Mouse (Mus musculus) MEL (cell line): ENCODE measurements around the gene Tmprss6. TPM values are rescaled to one million over a fixed set of nuclear protein-coding genes. Genes with fewer than 3 reads are reported as not detected.
A peak's percentile ranks its signal among the peaks of the same experiment; 100 is the strongest.

Experiments
- DNase-seq: peaks from one replicate; pipeline ENCODE4 v3.0.0; 2011; ENCODE audit warnings: low read depth, low spot score
- H3K27ac ChIP-seq: 2 replicates; pipeline ENCODE4 v1.5.1; 2012; ENCODE audit warnings: low read depth, mild to moderate bottlenecking, control low read depth, low read length, moderate library complexity; ENCODE audit not compliant: control insufficient read depth
- H3K27me3 ChIP-seq, 2 experiments: fragments of 150-350 bp in 1 of 2; sonication (generic) in 1 of 2; 2 replicates each; pipeline ENCODE4 v1.6.1; 2012; ENCODE audit warnings: low read length in 2 of 2, mild to moderate bottlenecking in 2 of 2, improper control_type of control experiment in 1 of 2, moderate library complexity in 1 of 2; ENCODE audit not compliant: insufficient read depth in 2 of 2, control insufficient read depth in 1 of 2
- H3K36me3 ChIP-seq, 2 experiments: 2 replicates each; pipeline ENCODE4 v1.6.1; 2012 to 2014; ENCODE audit warnings: low read length in 2 of 2, improper control_type of control experiment in 1 of 2, inconsistent platforms in 1 of 2, mild to moderate bottlenecking in 1 of 2; ENCODE audit not compliant: insufficient read depth in 2 of 2, control insufficient read depth in 1 of 2
- H3K4me1 ChIP-seq, 2 experiments: fragments of 150-350 bp in 1 of 2; sonication (generic) in 1 of 2; 2 replicates each; pipeline ENCODE4 v1.6.1; 2012; ENCODE audit warnings: low read length in 2 of 2, improper control_type of control experiment in 1 of 2, mild to moderate bottlenecking in 1 of 2; ENCODE audit not compliant: insufficient read depth in 2 of 2, control insufficient read depth in 1 of 2
- H3K4me3 ChIP-seq, 2 experiments: fragments of 150-350 bp in 1 of 2; sonication (generic) in 1 of 2; 2 replicates each; pipeline ENCODE4 v1.5.1; 2012; ENCODE audit warnings: low read depth in 2 of 2, low read length in 2 of 2, mild to moderate bottlenecking in 2 of 2, moderate library complexity in 2 of 2, control low read depth in 1 of 2, improper control_type of control experiment in 1 of 2; ENCODE audit not compliant: control insufficient read depth in 1 of 2, insufficient read depth in 1 of 2
- H3K79me2 ChIP-seq: 2 replicates; pipeline ENCODE4 v1.6.1; 2012; ENCODE audit warnings: mild to moderate bottlenecking, low read length, moderate library complexity; ENCODE audit not compliant: control insufficient read depth, poor library complexity, insufficient read depth
- H3K9ac ChIP-seq: 2 replicates; pipeline ENCODE4 v1.6.1; 2012; ENCODE audit warnings: low read depth, mild to moderate bottlenecking, control low read depth, low read length, moderate library complexity; ENCODE audit not compliant: control insufficient read depth, poor library complexity, severe bottlenecking
- H3K9me3 ChIP-seq: fragments of 150-350 bp; sonication (generic); replicated peaks from 2 replicates; pipeline ENCODE4 v1.6.1; 2012; ENCODE audit warnings: mild to moderate bottlenecking, low read length, improper control_type of control experiment, moderate library complexity; ENCODE audit not compliant: insufficient read depth
- BHLHE40 ChIP-seq: IDR thresholded peaks from 2 replicates; pipeline ENCODE4 v1.6.1; 2012; ENCODE audit warnings: low read depth, mild to moderate bottlenecking, inconsistent platforms, low read length, improper control_type of control experiment, borderline replicate concordance
- CHD1 ChIP-seq: IDR thresholded peaks from 2 replicates; pipeline ENCODE4 v1.6.1; 2012; ENCODE audit warnings: low read depth, mild to moderate bottlenecking, inconsistent platforms, low read length, improper control_type of control experiment
- CHD2 ChIP-seq: IDR thresholded peaks from 2 replicates; pipeline ENCODE4 v1.6.1; 2011; ENCODE audit warnings: low read length, improper control_type of control experiment
- CTCF ChIP-seq, 3 experiments: IDR thresholded peaks in 2 of 3; conservative IDR thresholded peaks in 1 of 3; 2 replicates each; pipeline ENCODE4 v1.5.1; 2011 to 2012; ENCODE audit warnings: low read length in 3 of 3, low read depth in 2 of 3, mild to moderate bottlenecking in 2 of 3, improper control_type of control experiment in 1 of 3, inconsistent platforms in 1 of 3, mixed read lengths in 1 of 3, moderate library complexity in 1 of 3; ENCODE audit not compliant: control insufficient read depth in 1 of 3, insufficient read depth in 1 of 3, poor library complexity in 1 of 3, severe bottlenecking in 1 of 3
- E2F4 ChIP-seq: IDR thresholded peaks from 2 replicates; pipeline ENCODE4 v1.6.1; 2011; ENCODE audit warnings: low read depth, low read length, improper control_type of control experiment, borderline replicate concordance
- ELF1 ChIP-seq: IDR thresholded peaks from 2 replicates; pipeline ENCODE4 v1.6.1; 2014; ENCODE audit warnings: low read depth, mild to moderate bottlenecking, inconsistent platforms, low read length, improper control_type of control experiment, moderate library complexity
- EP300 ChIP-seq, 2 experiments: IDR thresholded peaks; 2 replicates each; pipeline ENCODE4 v1.6.1; 2011; ENCODE audit warnings: improper control_type of control experiment in 2 of 2, low read length in 2 of 2, low read depth in 1 of 2, mild to moderate bottlenecking in 1 of 2
- ETS1 ChIP-seq: IDR thresholded peaks from 2 replicates; pipeline ENCODE4 v1.6.1; 2012; ENCODE audit warnings: low read depth, mild to moderate bottlenecking, inconsistent platforms, low read length, improper control_type of control experiment, moderate library complexity
- GABPA ChIP-seq: IDR thresholded peaks from 2 replicates; pipeline ENCODE4 v1.6.1; 2012; ENCODE audit warnings: low read depth, mild to moderate bottlenecking, inconsistent platforms, low read length, improper control_type of control experiment, moderate library complexity
- HCFC1 ChIP-seq: IDR thresholded peaks from 2 replicates; pipeline ENCODE4 v1.6.1; 2012; ENCODE audit warnings: low read depth, mild to moderate bottlenecking, inconsistent platforms, low read length, improper control_type of control experiment, moderate library complexity
- KAT2A ChIP-seq: conservative IDR thresholded peaks from 2 replicates; pipeline ENCODE4 v1.6.1; 2012; ENCODE audit warnings: low read depth, low read length, improper control_type of control experiment, inconsistent platforms
- MAFK ChIP-seq: IDR thresholded peaks from 2 replicates; pipeline ENCODE4 v1.6.1; 2011; ENCODE audit warnings: low read depth, mild to moderate bottlenecking, low read length, improper control_type of control experiment, borderline replicate concordance
- MAX ChIP-seq: IDR thresholded peaks from 2 replicates; pipeline ENCODE4 v1.6.1; 2011; ENCODE audit warnings: low read length, improper control_type of control experiment
- MAZ ChIP-seq: IDR thresholded peaks from 2 replicates; pipeline ENCODE4 v1.6.1; 2012; ENCODE audit warnings: low read depth, mild to moderate bottlenecking, inconsistent platforms, low read length, improper control_type of control experiment
- MEF2A ChIP-seq: IDR thresholded peaks from 2 replicates; pipeline ENCODE4 v1.6.1; 2014; ENCODE audit warnings: low read depth, mild to moderate bottlenecking, inconsistent platforms, low read length, improper control_type of control experiment; ENCODE audit not compliant: poor library complexity, insufficient replicate concordance, severe bottlenecking; ENCODE audit errors: extremely low read depth
- MXI1 ChIP-seq: IDR thresholded peaks from 2 replicates; pipeline ENCODE4 v1.6.1; 2011; ENCODE audit warnings: mild to moderate bottlenecking, low read depth, low read length, improper control_type of control experiment
- MYB ChIP-seq: IDR thresholded peaks from 2 replicates; pipeline ENCODE4 v1.6.1; 2011; ENCODE audit warnings: mild to moderate bottlenecking, low read depth, low read length, improper control_type of control experiment
- MYC ChIP-seq: IDR thresholded peaks from 2 replicates; pipeline ENCODE4 v1.6.1; 2011; ENCODE audit warnings: low read depth, mild to moderate bottlenecking, low read length, improper control_type of control experiment, moderate library complexity
- NELFE ChIP-seq: IDR thresholded peaks from 2 replicates; pipeline ENCODE4 v1.6.1; 2011; ENCODE audit warnings: low read depth, low read length, improper control_type of control experiment
- NRF1 ChIP-seq: IDR thresholded peaks from 2 replicates; pipeline ENCODE4 v1.6.1; 2014; ENCODE audit warnings: low read depth, mild to moderate bottlenecking, inconsistent platforms, low read length, improper control_type of control experiment, moderate library complexity; ENCODE audit not compliant: poor library complexity, insufficient read depth, severe bottlenecking
- POLR2A ChIP-seq, 2 experiments: IDR thresholded peaks; 2 replicates each; pipeline ENCODE4 v1.6.1; 2011 to 2012; ENCODE audit warnings: low read length in 2 of 2, mild to moderate bottlenecking in 2 of 2, control low read depth in 1 of 2, improper control_type of control experiment in 1 of 2, low read depth in 1 of 2, moderate library complexity in 1 of 2; ENCODE audit not compliant: control insufficient read depth in 1 of 2, insufficient read depth in 1 of 2, poor library complexity in 1 of 2
- POLR2AphosphoS2 ChIP-seq: IDR thresholded peaks from 2 replicates; pipeline ENCODE4 v1.6.1; 2011; ENCODE audit warnings: low read length, improper control_type of control experiment
- POLR2AphosphoS5 ChIP-seq: IDR thresholded peaks from 2 replicates; pipeline ENCODE4 v1.6.1; 2012; ENCODE audit warnings: low read depth, borderline replicate concordance, mild to moderate bottlenecking, inconsistent platforms, low read length, moderate library complexity, mixed read lengths
- RAD21 ChIP-seq: IDR thresholded peaks from 2 replicates; pipeline ENCODE4 v1.6.1; 2011; ENCODE audit warnings: mild to moderate bottlenecking, low read depth, low read length, improper control_type of control experiment
- RCOR1 ChIP-seq: IDR thresholded peaks from 2 replicates; pipeline ENCODE4 v1.6.1; 2012; ENCODE audit warnings: low read depth, mild to moderate bottlenecking, inconsistent platforms, low read length, improper control_type of control experiment
- TAL1 ChIP-seq: IDR thresholded peaks from 2 replicates; pipeline ENCODE4 v1.6.1; 2012; ENCODE audit warnings: mild to moderate bottlenecking, inconsistent platforms, low read length, moderate library complexity, mixed read lengths
- UBTF ChIP-seq: IDR thresholded peaks from 2 replicates; pipeline ENCODE4 v1.6.1; 2012; ENCODE audit warnings: low read depth, mild to moderate bottlenecking, inconsistent platforms, low read length, improper control_type of control experiment, moderate library complexity, borderline replicate concordance; ENCODE audit not compliant: insufficient read depth
- USF1 ChIP-seq: IDR thresholded peaks from 2 replicates; pipeline ENCODE4 v1.6.1; 2014; ENCODE audit warnings: low read depth, mild to moderate bottlenecking, inconsistent platforms, low read length, improper control_type of control experiment, moderate library complexity
- ZC3H11A ChIP-seq: IDR thresholded peaks from 2 replicates; pipeline ENCODE4 v1.6.1; 2012; ENCODE audit warnings: low read depth, mild to moderate bottlenecking, inconsistent platforms, low read length, improper control_type of control experiment
- ZKSCAN1 ChIP-seq: IDR thresholded peaks from 2 replicates; pipeline ENCODE4 v1.6.1; 2012; ENCODE audit warnings: low read depth, mild to moderate bottlenecking, inconsistent platforms, low read length, improper control_type of control experiment, moderate library complexity
- ZMIZ1 ChIP-seq: IDR thresholded peaks from 2 replicates; pipeline ENCODE4 v1.6.1; 2012; ENCODE audit warnings: low read depth, mild to moderate bottlenecking, inconsistent platforms, low read length, improper control_type of control experiment, moderate library complexity
- ZNF384 ChIP-seq: IDR thresholded peaks from 2 replicates; pipeline ENCODE4 v1.6.1; 2012; ENCODE audit warnings: low read depth, mild to moderate bottlenecking, inconsistent platforms, low read length, improper control_type of control experiment
- polyA plus RNA-seq, 2 experiments: library from polyadenylated mRNA; stranded (reverse) in 1 of 2; unstranded in 1 of 2; fragments of >175 nt in 1 of 2; fragments of >200 nt in 1 of 2; gene quantifications; 2 replicates each; pipeline versions ENCODE4 v1.2.1 to v1.2.4; 2012; ENCODE audit warnings: low replicate concordance in 2 of 2, low read depth in 1 of 2; ENCODE audit not compliant: insufficient read length in 2 of 2, insufficient read depth in 1 of 2, missing spikeins in 1 of 2
- total RNA-seq: library from RNA; depleted of rRNA; stranded (reverse); fragments of 300-350 nt; gene quantifications from 2 replicates; pipeline ENCODE4 v1.2.3, GENCODE M21; 2012

Tmprss6 gene
- total and polyA plus RNA-seq, 3 experiments = 0.11 to 0.12 TPM; not detected in 1

DNA sequence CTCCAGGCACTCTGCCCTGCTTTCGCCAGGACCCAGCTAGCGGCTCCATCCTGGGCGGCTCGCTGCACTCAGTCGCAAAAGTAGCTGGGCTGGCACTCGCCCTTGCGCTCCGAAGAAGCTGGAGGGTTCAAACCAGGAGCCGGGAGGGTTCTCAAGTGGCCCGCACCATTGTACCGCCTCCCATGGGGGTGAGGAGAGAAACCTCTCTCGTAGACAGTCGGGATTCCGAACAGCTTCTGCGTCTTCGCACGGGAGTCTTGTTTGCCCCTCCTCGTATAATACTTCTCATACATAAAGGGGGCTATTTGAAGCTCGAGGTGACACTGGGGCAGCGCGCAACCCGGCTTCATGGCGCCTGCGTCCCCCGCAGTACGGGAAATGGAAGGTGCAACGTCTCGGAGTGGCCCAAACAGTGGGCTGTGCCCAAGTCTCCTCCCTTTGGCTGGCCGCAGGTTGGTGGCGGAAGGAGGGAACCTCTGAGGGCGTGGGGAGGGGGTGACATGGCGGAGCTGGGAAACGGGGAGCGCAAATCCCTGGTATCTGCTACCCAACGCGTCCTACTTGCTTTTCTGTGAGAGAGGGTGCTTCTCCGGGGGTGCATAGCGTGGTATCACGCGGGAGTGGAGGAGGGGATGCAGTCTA, 62.0 kb downstream of the Tmprss6 start, which contains the start of gene Mpst (continued):
- TF ChIP-seq ELF1 = peak; percentile 40; the same call in 1 of the 2 replicates

DNA sequence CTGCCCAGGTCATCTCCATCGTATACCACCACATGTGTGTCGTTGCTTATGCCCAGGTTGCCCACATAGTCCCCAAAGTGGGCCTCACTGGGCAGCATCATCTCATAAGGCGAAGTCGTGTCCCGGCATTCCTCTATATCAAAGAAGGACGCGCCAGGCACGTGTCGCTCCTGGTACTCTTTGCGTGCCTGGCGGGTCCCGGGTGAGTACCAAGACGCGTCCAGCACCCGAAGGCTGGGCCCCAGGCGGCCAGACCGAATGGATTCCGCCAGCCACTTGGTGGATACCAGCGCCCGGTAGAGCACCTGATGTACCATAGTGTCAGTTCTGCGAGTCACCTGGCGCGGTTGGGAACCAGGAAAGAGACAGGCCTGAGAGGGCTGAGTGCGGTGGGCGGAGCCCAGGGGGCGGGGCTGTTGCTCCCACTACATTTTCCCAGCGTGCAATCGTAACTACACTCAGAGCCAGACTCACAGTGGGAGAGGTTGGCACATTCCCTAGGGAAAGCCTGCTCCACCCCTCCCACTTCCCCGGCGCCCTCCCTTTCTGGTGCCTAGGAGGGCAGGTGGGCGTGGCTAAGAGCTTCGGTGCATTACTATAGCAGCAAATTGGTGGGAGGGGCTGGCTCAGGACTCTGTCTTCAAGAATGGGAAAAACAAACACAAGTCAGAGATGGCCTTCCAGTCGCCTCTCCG, 62.8 kb downstream of the Tmprss6 start, which contains the start of gene Tst:
Gene Tst (minus strand): TSS at position 391 of the 695 bp plus-strand sequence.
- Histone ChIP-seq H3K27ac (peak within 1 kb of the TSS; percentile 96), H3K27me3 (no peaks in the 10 kb centered on the region), H3K79me2 (peaks cover 9% of the 10 kb centered on the region; the same call in 1 of the 2 replicates), H3K4me1 (peaks cover 12 to 36% of the 10 kb centered on the region in 2 experiments), H3K9ac (peak within 1 kb of the TSS; percentile 96), H3K36me3 (peaks cover 0 to 22% of the 10 kb centered on the region in 2 experiments; a peak in 2 of 4 replicates), H3K4me3 (peak within 1 kb of the TSS; percentile 93 to 96), H3K9me3 (no peaks in the 10 kb centered on the region)
- DNase-seq = peak; percentile 87
- TF ChIP-seq ZC3H11A (no peak), MAX (peak; percentile 57), USF1 (peak; percentile 36; the same call in 1 of the 2 replicates), POLR2A (IDR thresholded peaks at IDR 0.05; ENCODE audit: control insufficient read depth in 1 of 2, insufficient read depth in 1 of 2, low read depth in 1 of 2, low read length in 2 of 2, poor library complexity in 1 of 2) (no peak; a peak in 1 of 4 replicates), ELF1 (peak; percentile 43; the same call in 1 of the 2 replicates), MYC (peak; percentile 66; the same call in 1 of the 2 replicates), MAZ (peak; percentile 27; the same call in 1 of the 2 replicates), KAT2A (no peak), MYB (no peak), EP300 (IDR thresholded peaks at IDR 0.05; ENCODE audit: low read depth in 1 of 2, low read length in 2 of 2) (no peak), ETS1 (no peak), CHD2 (no peak), BHLHE40 (peak; percentile 54), E2F4 (no peak), MXI1 (peak; percentile 94), ZNF384 (no peak), TAL1 (no peak), ZMIZ1 (peak; percentile 29; the same call in 1 of the 2 replicates), POLR2AphosphoS2 (no peak), MAFK (no peak), HCFC1 (no peak), NRF1 (no peak), CHD1 (no peak), CTCF (IDR thresholded peaks at IDR 0.05 in 2 of 3, conservative IDR thresholded peaks at IDR 0.05 in 1 of 3; ENCODE audit: control insufficient read depth in 1 of 3, insufficient read depth in 1 of 3, low read depth in 2 of 3, low read length in 3 of 3, poor library complexity in 1 of 3, severe bottlenecking in 1 of 3) (no peak), RCOR1 (no peak), MEF2A (no peak), ZKSCAN1 (no peak), RAD21 (no peak), POLR2AphosphoS5 (no peak), NELFE (no peak), GABPA (no peak), UBTF (no peak)
